Mouse (Mus musculus): ENCODE data around the gene Eprs.

Gene Eprs

GRCm38 (mm10) chr1:185358211-185358610 lies 4.6 kb upstream of the Eprs start:
- no peak for DNase-seq (ENCODE audit: low spot score)

- peak; percentile 81 for DNase-seq (ENCODE audit: low spot score)
These were observed 810 bp downstream of the Eprs start for GRCm38 (mm10) chr1:185363526-185364182.

GRCm38 (mm10) chr1:185364183-185364540 lies 1.3 kb downstream of the Eprs start:
- no peak for DNase-seq (ENCODE audit: low spot score)

GRCm38 (mm10) chr1:185367383-185367782 lies 4.5 kb downstream of the Eprs start:
- DNase-seq (ENCODE audit: low spot score) = no peak

GRCm38 (mm10) chr1:185369979-185370378 lies 7.1 kb downstream of the Eprs start:
- no peak for DNase-seq (ENCODE audit: low spot score)

- DNase-seq (ENCODE audit: low spot score) = no peak
These were observed 13.5 kb downstream of the Eprs start for GRCm38 (mm10) chr1:185376390-185376789.

- no peak for DNase-seq (ENCODE audit: low spot score)
These were observed 14.6 kb downstream of the Eprs start for GRCm38 (mm10) chr1:185377429-185377828.

- DNase-seq (ENCODE audit: low spot score) = no peak
These were observed 38.8 kb downstream of the Eprs start for GRCm38 (mm10) chr1:185401615-185402014.

GRCm38 (mm10) chr1:185404021-185404420 lies 41.2 kb downstream of the Eprs start:
- DNase-seq (ENCODE audit: low spot score) = peak; percentile 58

GRCm38 (mm10) chr1:185405921-185406320 lies 43.1 kb downstream of the Eprs start:
- DNase-seq (ENCODE audit: low spot score) = no peak

- no peak for DNase-seq (ENCODE audit: low spot score)
These were observed 47.0 kb downstream of the Eprs start for GRCm38 (mm10) chr1:185409831-185410230.

GRCm38 (mm10) chr1:185418011-185418410 lies 55.2 kb downstream of the Eprs start:
- no peak for DNase-seq (ENCODE audit: low spot score)

GRCm38 (mm10) chr1:185419805-185420204 lies 57.0 kb downstream of the Eprs start:
- no peak for DNase-seq (ENCODE audit: low spot score)

GRCm38 (mm10) chr1:185420776-185421175 lies 57.9 kb downstream of the Eprs start:
- no peak for DNase-seq (ENCODE audit: low spot score)

GRCm38 (mm10) chr1:185426583-185426982 lies 63.7 kb downstream of the Eprs start:
- no peak for DNase-seq (ENCODE audit: low spot score)

- no peak for DNase-seq (ENCODE audit: low spot score)
These were observed 67.6 kb downstream of the Eprs start for GRCm38 (mm10) chr1:185430488-185430887.

GRCm38 (mm10) chr1:185431245-185431997 lies 68.6 kb downstream of the Eprs start:
- DNase-seq (ENCODE audit: low spot score) = no peak

GRCm38 (mm10) chr1:185431998-185432317 lies 69.1 kb downstream of the Eprs start:
- no peak for DNase-seq (ENCODE audit: low spot score)

- DNase-seq (ENCODE audit: low spot score) = no peak
These were observed 70.3 kb downstream of the Eprs start for GRCm38 (mm10) chr1:185433112-185433511.

- DNase-seq (ENCODE audit: low spot score) = peak; percentile 53
These were observed 76.2 kb downstream of the Eprs start for GRCm38 (mm10) chr1:185438841-185439580.

- no peak for DNase-seq (ENCODE audit: low spot score)
These were observed 79.0 kb downstream of the Eprs start for GRCm38 (mm10) chr1:185441703-185442472.

- no peak for DNase-seq (ENCODE audit: low spot score)
These were observed 86.1 kb downstream of the Eprs start for GRCm38 (mm10) chr1:185448936-185449335.

All from adipocyte (in vitro differentiated cells).